Mouse (Mus musculus): ENCODE measurements around the gene Smg6.

DNA sequence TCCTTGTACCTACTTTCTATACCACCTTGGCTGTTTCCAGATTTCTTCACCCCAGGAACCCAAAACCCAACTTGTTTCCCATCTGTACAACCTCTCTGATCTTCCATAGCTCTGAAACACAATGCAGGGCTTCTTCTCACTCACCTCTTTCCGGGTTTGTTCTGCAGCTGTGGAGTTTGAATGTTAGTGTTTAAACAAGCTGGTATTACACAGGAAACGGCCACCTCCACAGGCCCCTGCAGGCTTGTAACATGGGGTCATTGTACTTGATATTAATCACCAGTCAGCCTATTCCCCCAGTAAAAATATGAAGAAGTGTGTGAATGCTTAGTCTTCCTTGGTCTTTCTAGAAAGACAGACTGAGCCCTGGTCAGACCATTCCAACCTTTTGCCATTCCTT is 123.5 kb downstream of the Smg6 start:
- TF ChIP-seq POLR2A (IDR thresholded peaks at IDR 0.05; ENCODE audit: insufficient read depth, low read length) (no peak), CTCF (IDR thresholded peaks at IDR 0.05; ENCODE audit: low read depth, low read length) (no peak), EP300 (IDR thresholded peaks at IDR 0.05; ENCODE audit: insufficient read depth, low read depth, low read length) (no peak)

Measured in ES-Bruce4 (cell line).